Mouse (Mus musculus) spleen, adult 2 months (tissue): Measurements from ENCODE around the gene Dpyd. TPM values are rescaled to one million over a fixed set of nuclear protein-coding genes. Genes with fewer than 3 reads are reported as not detected.

Experiments used
- DNase-seq, 2 experiments: peaks; one replicate each; pipeline versions ENCODE4 v3.0.0 to v3.0.0-alpha.2; 2012 to 2021; ENCODE audit warnings: low spot score in 2 of 2, low read depth in 1 of 2
- H3K27ac ChIP-seq: fragments of 200-500 bp; 2 replicates; pipeline ENCODE4 v1.5.1; 2012; ENCODE audit warnings: low read length, inconsistent platforms; ENCODE audit not compliant: insufficient read depth
- H3K27me3 ChIP-seq: fragments of 200-500 bp; 2 replicates; pipeline ENCODE4 v1.6.1; 2012; ENCODE audit warnings: mild to moderate bottlenecking, moderate library complexity, low read length, inconsistent platforms; ENCODE audit not compliant: control insufficient read depth, insufficient read depth
- H3K36me3 ChIP-seq: fragments of 200-500 bp; 2 replicates; pipeline ENCODE4 v1.6.1; 2012; ENCODE audit warnings: mild to moderate bottlenecking, low read length, inconsistent platforms; ENCODE audit not compliant: control insufficient read depth, insufficient read depth
- H3K4me1 ChIP-seq: fragments of 200-500 bp; 2 replicates; pipeline ENCODE4 v1.6.1; 2011; ENCODE audit warnings: inconsistent platforms; ENCODE audit not compliant: control insufficient read depth, insufficient read depth, insufficient read length
- H3K4me3 ChIP-seq: fragments of 200-500 bp; 2 replicates; pipeline ENCODE4 v1.5.1; 2011; ENCODE audit warnings: mild to moderate bottlenecking, inconsistent platforms; ENCODE audit not compliant: insufficient read depth, insufficient read length; ENCODE audit errors: extremely low read depth
- CTCF ChIP-seq: fragments of 200-500 bp; IDR thresholded peaks from 2 replicates; pipeline ENCODE4 v1.5.1; 2011; ENCODE audit warnings: mild to moderate bottlenecking, inconsistent platforms; ENCODE audit not compliant: insufficient read depth, insufficient read length, insufficient replicate concordance; ENCODE audit errors: extremely low read depth
- POLR2A ChIP-seq: fragments of 200-500 bp; IDR thresholded peaks from 2 replicates; pipeline ENCODE4 v1.6.1; 2011; ENCODE audit warnings: low read depth, low read length, inconsistent platforms
- WGBS: fragments of 180-500 bp; shearing (Covaris S2); methylation state at CpG from one replicate; pipeline ENCODE4 v1.1.7; 2018; 5-methylcytosine and 5-hydroxymethylcytosine counted together
- polyA plus RNA-seq: library from polyadenylated mRNA; depleted of rRNA; stranded (reverse); fragments of >200 nt; gene quantifications from 2 replicates; pipeline ENCODE4 v1.2.3, GENCODE M21; 2012

The Dpyd gene
- polyA plus RNA-seq, 1 experiment = 0.26 TPM

DNA sequence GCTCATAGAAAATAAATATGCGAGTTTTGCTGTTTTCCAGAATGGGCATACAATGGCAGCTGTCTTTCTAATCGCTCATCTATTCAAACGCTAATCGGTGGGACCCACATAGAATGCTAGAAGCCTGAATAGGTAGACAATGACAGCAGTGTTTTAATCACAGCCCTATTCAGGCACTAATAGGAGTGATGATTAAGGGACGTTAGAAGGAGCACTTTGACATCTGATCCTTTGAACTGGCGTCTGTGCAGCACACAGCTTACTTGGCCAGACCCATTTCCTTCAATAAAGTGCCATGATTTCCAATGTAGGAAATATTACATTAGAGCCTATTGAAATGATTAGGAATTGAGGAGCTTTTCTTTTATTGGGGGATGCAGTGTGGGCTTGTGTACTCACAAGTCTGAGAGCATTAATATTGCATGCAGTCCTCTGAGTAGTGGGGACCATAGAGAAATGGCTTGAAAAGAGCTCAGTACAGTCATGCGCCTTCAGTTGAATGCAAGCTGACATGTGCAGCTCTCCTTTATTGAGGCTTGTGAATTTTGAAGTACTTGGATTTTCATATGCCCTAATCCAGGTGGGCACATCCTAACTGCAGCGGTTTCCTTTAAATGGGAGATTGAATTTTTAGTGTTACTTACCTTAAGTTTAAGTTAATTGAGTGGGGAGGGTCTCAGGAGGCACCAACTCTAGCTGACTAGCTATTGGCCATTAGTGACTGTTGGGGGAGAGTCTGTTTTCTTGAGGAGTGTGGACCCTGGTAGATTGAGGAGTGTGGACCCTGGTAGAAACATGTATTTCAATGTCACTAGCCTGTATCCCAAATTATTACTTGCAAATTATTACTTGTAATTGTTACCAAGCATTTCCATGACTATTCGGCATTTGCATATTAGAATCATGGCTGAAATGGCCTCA, 64.8 kb downstream of the Dpyd start:
- no peak for DNase-seq
- Histone ChIP-seq H3K4me1 (no peaks in the 10 kb centered on the region), H3K27me3 (no peaks in the 10 kb centered on the region), H3K4me3 (no peak overlapping the region), H3K27ac (no peak overlapping the region), H3K36me3 (no peaks in the 10 kb centered on the region)
- TF ChIP-seq CTCF (no peak), POLR2A (no peak)
- WGBS = 74% methylated on average over 9 of the region's 9 CpGs

DNA sequence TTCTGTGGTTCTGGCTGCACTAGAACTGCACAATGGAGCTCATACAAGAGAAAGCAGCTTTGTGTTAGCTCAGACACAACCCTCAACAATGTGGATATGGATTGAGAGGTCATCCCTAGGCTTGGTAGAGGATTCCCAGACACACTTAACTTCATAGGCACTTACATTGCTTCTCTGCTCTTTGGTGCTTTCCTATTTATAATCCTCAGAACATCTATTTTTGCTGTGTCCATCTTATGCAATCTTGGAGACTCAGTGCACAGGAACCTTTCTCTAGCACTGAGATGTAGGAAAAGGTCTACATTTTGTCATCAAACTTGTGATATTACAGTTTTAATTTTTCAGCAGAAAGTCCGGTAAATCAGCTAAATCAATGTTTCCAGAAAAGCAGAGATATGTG, 67.8 kb downstream of the Dpyd start:
- no peaks in the 10 kb centered on the region for H3K36me3 ChIP-seq
- DNase-seq = no peak
- no peak overlapping the region for H3K4me3 ChIP-seq
- no peaks in the 10 kb centered on the region for H3K27me3 ChIP-seq
- H3K27ac ChIP-seq = no peak overlapping the region
- TF ChIP-seq CTCF (no peak), POLR2A (no peak)
- no peaks in the 10 kb centered on the region for H3K4me1 ChIP-seq
- WGBS = 89% methylated on average over 1 of the region's 1 CpGs

GRCm38 (mm10) chr3:118646024-118646570, 84.2 kb downstream of the Dpyd start:
- TF ChIP-seq CTCF (no peak), POLR2A (no peak)
- no peak for DNase-seq
- Histone ChIP-seq H3K4me3 (no peak overlapping the region), H3K27ac (no peak overlapping the region), H3K36me3 (no peaks in the 10 kb centered on the region), H3K27me3 (no peaks in the 10 kb centered on the region), H3K4me1 (no peaks in the 10 kb centered on the region)
- 90% methylated on average over 10 of the region's 10 CpGs for WGBS

- no peak for DNase-seq
- WGBS = 78% methylated on average over 5 of the region's 5 CpGs
- Histone ChIP-seq H3K4me3 (no peak overlapping the region), H3K4me1 (no peaks in the 10 kb centered on the region), H3K27me3 (no peaks in the 10 kb centered on the region), H3K36me3 (no peaks in the 10 kb centered on the region), H3K27ac (no peak overlapping the region)
- TF ChIP-seq CTCF = no peak
- no peak for TF ChIP-seq POLR2A
Measured at GRCm38 (mm10) chr3:118663987-118664692, 102.2 kb downstream of the Dpyd start.

DNA sequence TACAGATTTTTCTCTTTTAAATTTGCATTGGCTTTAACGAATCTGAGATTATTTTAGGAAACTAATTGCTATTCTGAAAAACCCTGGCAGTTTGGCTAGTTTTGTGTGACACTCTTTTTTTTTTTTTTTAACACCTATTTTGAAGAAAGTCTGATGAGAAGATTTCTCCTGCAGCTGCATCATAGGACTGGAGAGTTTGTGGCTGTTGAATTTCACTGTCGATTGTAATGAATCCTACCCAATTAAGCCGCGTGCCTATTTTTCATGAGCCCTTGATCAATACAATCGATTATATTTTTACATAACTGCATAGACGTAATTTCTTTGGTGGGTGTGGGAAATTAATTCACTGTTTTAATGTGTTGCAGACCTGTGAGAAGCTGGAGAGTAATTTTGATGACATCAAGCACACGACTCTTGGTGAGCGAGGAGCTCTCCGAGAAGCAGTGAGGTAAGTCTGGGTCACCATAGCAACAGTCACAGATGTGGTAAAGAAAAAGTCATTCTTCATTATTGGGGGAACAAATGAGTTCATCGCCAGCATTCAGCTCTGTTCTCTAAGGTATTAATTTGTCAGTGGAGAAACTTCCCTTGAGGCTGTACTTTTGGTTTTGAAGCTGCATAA, 112.3 kb downstream of the Dpyd start:
- TF ChIP-seq CTCF (no peak), POLR2A (no peak)
- no peaks in the 10 kb centered on the region for H3K36me3 ChIP-seq
- 78% methylated on average over 10 of the region's 10 CpGs for WGBS

GRCm38 (mm10) chr3:118675441-118675840, 113.5 kb downstream of the Dpyd start:
- Histone ChIP-seq H3K36me3 (no peaks in the 10 kb centered on the region), H3K27me3 (no peaks in the 10 kb centered on the region), H3K27ac (no peak overlapping the region), H3K4me1 (no peaks in the 10 kb centered on the region), H3K4me3 (no peak overlapping the region)
- DNase-seq = no peak
- WGBS = 8% methylated on average over 1 of the region's 1 CpGs
- TF ChIP-seq POLR2A (no peak), CTCF (no peak)

More for the DNA sequence above, 112.3 kb downstream of the Dpyd start:
- H3K4me1 ChIP-seq = no peaks in the 10 kb centered on the region
- H3K27me3 ChIP-seq = no peaks in the 10 kb centered on the region
- DNase-seq = no peak
- no peak overlapping the region for H3K27ac ChIP-seq
- no peak overlapping the region for H3K4me3 ChIP-seq
